Mouse (Mus musculus) spleen, postnatal 4 days (tissue): ENCODE measurements around the gene Obox7.
"Not testable (repeated sequence)": the region's sequence is repeated elsewhere in the genome, so short reads cannot be mapped to it uniquely, and the experiment has no call there.

Experiments
- DNase-seq, 2 experiments: peaks; one replicate each; pipeline ENCODE4 v3.0.0; 2022; ENCODE audit warnings: low spot score in 2 of 2

Obox7 gene

GRCm38 (mm10) chr7:14659196-14659595, at the start of gene Obox7:
Obox7 (plus strand) TSS chr7:14659496.
- DNase-seq: not testable (repeated sequence)

- not testable (repeated sequence) for DNase-seq
Observed at GRCm38 (mm10) chr7:14622556-14623542, 36.4 kb upstream of the Obox7 start.
